Mouse (Mus musculus) thymus, adult 2 months (tissue): ENCODE data around the gene Dcakd.

Experiments used
- CTCF ChIP-seq: fragments of 200-500 bp; IDR thresholded peaks from 2 replicates; pipeline ENCODE4 v1.5.1; 2012; ENCODE audit warnings: mild to moderate bottlenecking, control low read depth, low read length, moderate library complexity, borderline replicate concordance; ENCODE audit not compliant: control insufficient read depth, poor library complexity, insufficient read depth; ENCODE audit errors: extremely low read depth
- POLR2A ChIP-seq: fragments of 200-500 bp; IDR thresholded peaks from 2 replicates; pipeline ENCODE4 v1.6.1; 2012; ENCODE audit warnings: mild to moderate bottlenecking, low read length, control low read depth, moderate library complexity; ENCODE audit not compliant: control insufficient read depth, poor library complexity, insufficient read depth; ENCODE audit errors: extremely low read depth

DNA sequence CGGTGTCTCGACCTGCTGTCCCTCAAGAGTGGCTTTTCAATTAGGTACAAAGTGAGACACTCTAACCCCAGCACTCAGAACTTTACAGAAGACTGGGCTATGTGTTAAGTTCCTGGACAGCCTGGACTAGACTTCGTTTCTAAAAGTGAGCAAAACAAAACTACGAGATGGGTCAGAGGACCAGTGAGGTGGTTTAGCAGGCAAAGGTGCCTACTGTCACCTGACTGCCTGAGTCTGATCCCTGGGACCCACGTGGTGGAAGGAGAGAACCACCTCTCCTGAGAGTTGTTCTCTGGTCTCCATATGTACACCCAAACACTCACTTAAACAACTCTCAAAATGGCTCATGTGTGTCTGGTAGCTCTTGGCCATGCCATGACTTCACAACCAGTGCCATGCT lies 27.1 kb downstream of the Dcakd start:
- TF ChIP-seq POLR2A, result no peak
- TF ChIP-seq CTCF, result no peak
